In genomic region chr12:111731822-111732807, GRCm38 (mm10) we compare ENCODE assay signal across 8 mouse cellular contexts. TPM values are rescaled to one million over a fixed set of nuclear protein-coding genes. Genes with fewer than 3 reads are reported as not detected.
DNase-seq lines count a peak whose midpoint lies in the region; ATAC-seq and TF ChIP-seq lines count a peak whose summit lies in the region.

No protein-coding gene starts in this region.

- H3K36me3 ChIP-seq in hindbrain, embryonic 16.5 days (ENCODE audit: control insufficient read depth, insufficient read depth, low read length) = no peaks in the 10 kb centered on the region

- intact Hi-C loops in left cerebral cortex, adult 2 months (cut with DNase I) = loop anchor here (1.0 kb wide), 2 partner anchors 64 to 79 kb away; no protein-coding TSS in a partner anchor

- peak overlapping the region; percentile 49 for H3K4me2 ChIP-seq in hindbrain, embryonic 16.5 days (ENCODE audit: low read length)

- no peak overlapping the region for H3K4me3 ChIP-seq in hindbrain, embryonic 16.5 days (ENCODE audit: low read length)
- no peak overlapping the region for H3K4me3 ChIP-seq in left cerebral cortex, adult 2 months

- peaks cover 9% of the 10 kb centered on the region for H3K4me1 ChIP-seq in hindbrain, embryonic 16.5 days (ENCODE audit: control insufficient read depth, insufficient read depth, low read depth, low read length)

- H3K27ac ChIP-seq in hindbrain, embryonic 16.5 days (ENCODE audit: low read depth, low read length) = peak overlapping the region; percentile 60
- peak overlapping the region; percentile 82 for H3K27ac ChIP-seq in left cerebral cortex, adult 2 months

- ATAC-seq in hindbrain, embryonic 16.5 days = peak; percentile 93
- peak; percentile 100 for ATAC-seq in megakaryocyte, adult 5-6 weeks (ENCODE audit: poor library complexity, severe bottlenecking)

- H3K9me3 ChIP-seq in hindbrain, embryonic 16.5 days (ENCODE audit: control insufficient read depth, low read length) = no peaks in the 10 kb centered on the region

- H3K9ac ChIP-seq in hindbrain, embryonic 16.5 days (ENCODE audit: low read depth, low read length) = peak overlapping the region; percentile 39

- no peaks in the 10 kb centered on the region for H3K27me3 ChIP-seq in hindbrain, embryonic 16.5 days (replicated peaks; ENCODE audit: control insufficient read depth, insufficient read depth, low read length)

- TF ChIP-seq CTCF in left cerebral cortex, adult 2 months (IDR thresholded peaks at IDR 0.05) = peak; percentile 95

- peak; percentile 60 for DNase-seq in WW6 (ENCODE audit: low read depth, low spot score)
- peak; percentile 93 to 95 for DNase-seq in cerebellum, postnatal 36 days
- DNase-seq in gastrocnemius, adult 18-20 months (ENCODE audit: low spot score) = peak; percentile 88
- DNase-seq in left cerebral cortex, adult 2 months (ENCODE audit: extremely low spot score in 1 of 2, low spot score in 2 of 2) = peak; percentile 88 to 90
- peak; percentile 91 for DNase-seq in right cerebral cortex, adult 18-20 months
- peak; percentile 59 for DNase-seq in urinary bladder, adult 2 months (ENCODE audit: low spot score)

- WGBS in hindbrain, embryonic 16.5 days = 33% methylated on average over 30 of the region's 30 CpGs

RNA-seq across cellular contexts. Expression of gene Apopt1, which starts 19.1 kb away (rescaled TPM):
- total RNA-seq in gastrocnemius, adult 18-20 months (2021) = 10 to 100 TPM; 40.5 to 43.5 TPM
- 52.9 and 54.7 TPM in 2 replicates for polyA plus RNA-seq in hindbrain, embryonic 16.5 days (2015; fragmentation: Nextera tagmentation; extraction: Ambion mirVana)
- 10 to 100 TPM; 36.2 to 38.8 TPM for total RNA-seq in left cerebral cortex, adult 2 months (2021)
- 44.6 and 45.0 TPM in 2 replicates for total RNA-seq in megakaryocyte, adult 5-6 weeks (2015)
- total RNA-seq in megakaryocyte, adult 5-6 weeks (2017) = 60.6 and 61.0 TPM in 2 replicates
- polyA plus RNA-seq in urinary bladder, adult 2 months (2012; rRNA removed) = 47.1 and 50.6 TPM in 2 replicates

RNA-seq across cellular contexts. Expression of gene Bag5, which starts 19.1 kb away (rescaled TPM):
- 10 to 100 TPM; 16.0 to 16.9 TPM for total RNA-seq in gastrocnemius, adult 18-20 months (2021)
- 65.3 and 65.7 TPM in 2 replicates for polyA plus RNA-seq in hindbrain, embryonic 16.5 days (2015; fragmentation: Nextera tagmentation; extraction: Ambion mirVana)
- total RNA-seq in left cerebral cortex, adult 2 months (2021) = 10 to 100 TPM; 60.9 to 61.8 TPM
- 10.8 and 11.4 TPM in 2 replicates for total RNA-seq in megakaryocyte, adult 5-6 weeks (2015)
- total RNA-seq in megakaryocyte, adult 5-6 weeks (2017) = 19.1 and 21.8 TPM in 2 replicates
- polyA plus RNA-seq in urinary bladder, adult 2 months (2012; rRNA removed) = 30.4 and 32.8 TPM in 2 replicates

RNA-seq across cellular contexts. Expression of gene Klc1, which starts 26.5 kb away (rescaled TPM):
- 10 to 100 TPM; 59.1 to 60.1 TPM for total RNA-seq in gastrocnemius, adult 18-20 months (2021)
- 630 and 654 TPM in 2 replicates for polyA plus RNA-seq in hindbrain, embryonic 16.5 days (2015; fragmentation: Nextera tagmentation; extraction: Ambion mirVana)
- 100 to 1,000 TPM; 746 to 823 TPM for total RNA-seq in left cerebral cortex, adult 2 months (2021)
- 36.3 and 36.7 TPM in 2 replicates for total RNA-seq in megakaryocyte, adult 5-6 weeks (2015)
- total RNA-seq in megakaryocyte, adult 5-6 weeks (2017) = 72.7 and 83.1 TPM in 2 replicates
- polyA plus RNA-seq in urinary bladder, adult 2 months (2012; rRNA removed) = 96.5 and 122 TPM in 2 replicates

RNA-seq across cellular contexts. Expression of gene Trmt61a, which starts 54.2 kb away (rescaled TPM):
- 1 to 10 TPM; 2.4 to 3.9 TPM for total RNA-seq in gastrocnemius, adult 18-20 months (2021)
- 8.8 and 11.1 TPM in 2 replicates for polyA plus RNA-seq in hindbrain, embryonic 16.5 days (2015; fragmentation: Nextera tagmentation; extraction: Ambion mirVana)
- total RNA-seq in left cerebral cortex, adult 2 months (2021) = 10 to 100 TPM; 18.9 to 20.2 TPM
- total RNA-seq in megakaryocyte, adult 5-6 weeks (2015) = 2.3 and 3.2 TPM in 2 replicates
- total RNA-seq in megakaryocyte, adult 5-6 weeks (2017) = 2.2 and 3.8 TPM in 2 replicates
- 17.1 and 25.1 TPM in 2 replicates for polyA plus RNA-seq in urinary bladder, adult 2 months (2012; rRNA removed)

RNA-seq across cellular contexts. Expression of gene Ckb, which starts 60.0 kb away (rescaled TPM):
- total RNA-seq in gastrocnemius, adult 18-20 months (2021) = 10 to 100 TPM in 1 of 2 experiments, 1 to 10 TPM in 1; 5.9 to 12.2 TPM
- polyA plus RNA-seq in hindbrain, embryonic 16.5 days (2015; fragmentation: Nextera tagmentation; extraction: Ambion mirVana) = 1,949 and 2,238 TPM in 2 replicates
- 1,000 to 10,000 TPM; 1,837 to 1,872 TPM for total RNA-seq in left cerebral cortex, adult 2 months (2021)
- 8.0 and 9.7 TPM in 2 replicates for total RNA-seq in megakaryocyte, adult 5-6 weeks (2015)
- 22.0 and 23.1 TPM in 2 replicates for total RNA-seq in megakaryocyte, adult 5-6 weeks (2017)
- polyA plus RNA-seq in urinary bladder, adult 2 months (2012; rRNA removed) = 2,258 and 2,468 TPM in 2 replicates

Comparison
In these comparisons a context has a peak if more than half of its experiments do, and no peak if none do; other contexts are left out.
1. RNA of gene Klc1, which starts 26.5 kb away (total RNA-seq): 746 to 823 TPM in left cerebral cortex, adult 2 months; 36.3 to 83.1 TPM in megakaryocyte, adult 5-6 weeks and 59.1 to 60.1 TPM in gastrocnemius, adult 18-20 months; every median in the first group is over 4 times any median in the second.
2. Peak in every context shown above with its lines, with median percentiles within 50 percentile points of each other: DNase-seq.